Mouse (Mus musculus) cerebellum, adult 9-10 months (tissue): ENCODE measurements around the gene Irs1.

Experiments used
- DNase-seq: peaks from one replicate; pipeline ENCODE4 v3.0.0; 2022

Gene Irs1

GRCm38 (mm10) chr1:82247221-82247951 lies 43.8 kb downstream of the Irs1 start:
- no peak for DNase-seq

- no peak for DNase-seq
Measured at GRCm38 (mm10) chr1:82245002-82245401, 46.2 kb downstream of the Irs1 start.

GRCm38 (mm10) chr1:82243260-82243825 lies 47.9 kb downstream of the Irs1 start:
- peak; percentile 75 for DNase-seq

GRCm38 (mm10) chr1:82239409-82240201 lies 51.6 kb downstream of the Irs1 start:
- DNase-seq: no peak

GRCm38 (mm10) chr1:82238245-82238644 lies 53.0 kb downstream of the Irs1 start:
- DNase-seq: no peak

- DNase-seq: no peak
Measured at GRCm38 (mm10) chr1:82235455-82236104, 55.6 kb downstream of the Irs1 start.

GRCm38 (mm10) chr1:82234616-82235015 lies 56.6 kb downstream of the Irs1 start:
- no peak for DNase-seq

- DNase-seq: no peak
Measured at GRCm38 (mm10) chr1:82232812-82233211, 58.4 kb downstream of the Irs1 start, which contains the start of gene Gm9747. Gene Gm9747 (plus strand): TSS chr1:82233112.

- peak; percentile 47 for DNase-seq
Measured at GRCm38 (mm10) chr1:82228841-82229240, 62.4 kb downstream of the Irs1 start.

GRCm38 (mm10) chr1:82223042-82223795 lies 68.0 kb downstream of the Irs1 start:
- no peak for DNase-seq

- DNase-seq: no peak
Measured at GRCm38 (mm10) chr1:82221462-82221861, 69.8 kb downstream of the Irs1 start.

- DNase-seq: no peak
Measured at GRCm38 (mm10) chr1:82220673-82221396, 70.4 kb downstream of the Irs1 start.

GRCm38 (mm10) chr1:82207511-82207910 lies 83.7 kb downstream of the Irs1 start:
- DNase-seq: no peak

GRCm38 (mm10) chr1:82200636-82201035 lies 90.6 kb downstream of the Irs1 start:
- DNase-seq: no peak

GRCm38 (mm10) chr1:82199918-82200317 lies 91.3 kb downstream of the Irs1 start:
- DNase-seq: no peak

- no peak for DNase-seq
Measured at GRCm38 (mm10) chr1:82191579-82191978, 99.6 kb downstream of the Irs1 start.

GRCm38 (mm10) chr1:82189516-82189915 lies 101.7 kb downstream of the Irs1 start:
- DNase-seq: no peak

- DNase-seq: no peak
Measured at GRCm38 (mm10) chr1:82188549-82189231, 102.5 kb downstream of the Irs1 start.

- no peak for DNase-seq
Measured at GRCm38 (mm10) chr1:82183913-82184442, 107.2 kb downstream of the Irs1 start.
